9 mouse cellular contexts compared by ENCODE assay signal in the genomic region with DNA sequence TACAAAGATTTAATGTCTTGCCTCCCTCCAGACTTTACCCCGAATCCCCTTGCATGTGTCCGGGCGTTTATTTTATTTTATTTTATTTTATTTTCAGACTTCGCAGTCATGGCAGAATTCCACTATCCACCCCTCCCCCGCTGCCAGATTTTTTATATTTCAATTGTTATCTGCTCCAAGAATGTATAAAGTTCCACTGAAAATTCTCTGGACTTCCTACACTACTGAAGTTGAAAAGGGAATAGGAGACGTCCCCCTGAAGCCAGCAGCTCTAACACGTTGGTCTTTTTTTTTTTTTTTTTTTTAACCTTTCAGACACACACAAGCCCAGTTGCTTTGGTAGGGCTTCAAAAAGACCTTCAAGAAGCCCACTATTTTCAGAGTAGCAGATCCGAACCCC. TPM values are rescaled to one million over a fixed set of nuclear protein-coding genes. Genes with fewer than 3 reads are reported as not detected.
DNase-seq lines count a peak whose midpoint lies in the region; ATAC-seq and TF ChIP-seq lines count a peak whose summit lies in the region.
"Had no signal": no experiment of that assay in that cellular context is flagged by ENCODE, and none has a peak within 500 bp of the region (broad histone marks: within the 10 kb centered on the region; RNA-seq: fewer than 3 reads in every experiment).

No protein-coding gene starts in this region.

- ATAC-seq in liver, embryonic 16.5 days (ENCODE audit: low read depth), result no peak

- H3K36me3 ChIP-seq in heart, embryonic 10.5 days, result peaks cover 18% of the 10 kb centered on the region
- peaks cover 16% of the 10 kb centered on the region for H3K36me3 ChIP-seq in ES-Bruce4 (ENCODE audit: control insufficient read depth, insufficient read depth, low read length, poor library complexity, severe bottlenecking)
- peaks cover 17% of the 10 kb centered on the region for H3K36me3 ChIP-seq in hindbrain, embryonic 10.5 days
- no peaks in the 10 kb centered on the region for H3K36me3 ChIP-seq in liver, embryonic 16.5 days (ENCODE audit: control insufficient read depth, insufficient read depth)

- no peaks in the 10 kb centered on the region for H3K27me3 ChIP-seq in heart, embryonic 10.5 days (ENCODE audit: insufficient read depth, poor library complexity, severe bottlenecking)
- no peaks in the 10 kb centered on the region for H3K27me3 ChIP-seq in ES-Bruce4 (ENCODE audit: control insufficient read depth, insufficient read depth, low read length, poor library complexity, severe bottlenecking)
- H3K27me3 ChIP-seq in hindbrain, embryonic 10.5 days (ENCODE audit: insufficient read depth, poor library complexity, severe bottlenecking), result no peaks in the 10 kb centered on the region
- peaks cover 26% of the 10 kb centered on the region for H3K27me3 ChIP-seq in liver, embryonic 16.5 days (ENCODE audit: control insufficient read depth, insufficient read depth, low read depth, low read length)

- H3K4me1 ChIP-seq in heart, embryonic 10.5 days, result peaks cover 16% of the 10 kb centered on the region; the same call in 1 of the 2 replicates
- H3K4me1 ChIP-seq in ES-Bruce4 (ENCODE audit: control insufficient read depth, insufficient read depth, low read length), result peaks cover 2% of the 10 kb centered on the region
- H3K4me1 ChIP-seq in hindbrain, embryonic 10.5 days (replicated peaks), result peaks cover 27% of the 10 kb centered on the region
- no peaks in the 10 kb centered on the region for H3K4me1 ChIP-seq in liver, embryonic 16.5 days (ENCODE audit: control insufficient read depth, low read depth, low read length)

- WGBS in heart, embryonic 10.5 days, result 14% methylated on average over 8 of the region's 8 CpGs
- 13% methylated on average over 8 of the region's 8 CpGs for WGBS in hindbrain, embryonic 10.5 days
- WGBS in liver, embryonic 16.5 days (ENCODE audit: insufficient replicate concordance), result 16% methylated on average over 8 of the region's 8 CpGs

- H3K9ac ChIP-seq in ES-Bruce4 (ENCODE audit: low read depth, poor library complexity, severe bottlenecking), result peak overlapping the region; percentile 67
- H3K9ac ChIP-seq in liver, embryonic 16.5 days (ENCODE audit: low read depth, low read length), result no peak overlapping the region

- peak overlapping the region; percentile 59 for H3K4me2 ChIP-seq in liver, embryonic 16.5 days (ENCODE audit: low read depth, low read length)

- no peaks in the 10 kb centered on the region for H3K9me3 ChIP-seq in heart, embryonic 10.5 days
- no peaks in the 10 kb centered on the region for H3K9me3 ChIP-seq in ES-Bruce4 (replicated peaks; ENCODE audit: control insufficient read depth, insufficient read depth, low read length, poor library complexity, severe bottlenecking)
- no peaks in the 10 kb centered on the region for H3K9me3 ChIP-seq in hindbrain, embryonic 10.5 days
- no peaks in the 10 kb centered on the region for H3K9me3 ChIP-seq in liver, embryonic 16.5 days (replicated peaks; ENCODE audit: control insufficient read depth, low read length)

- H3K27ac ChIP-seq in heart, embryonic 10.5 days, result peak overlapping the region; percentile 97
- H3K27ac ChIP-seq in ES-Bruce4 (ENCODE audit: insufficient read depth, low read length), result peak overlapping the region; percentile 88
- peak overlapping the region; percentile 98 for H3K27ac ChIP-seq in hindbrain, embryonic 10.5 days
- no peak overlapping the region; the same call in 1 of the 2 replicates for H3K27ac ChIP-seq in liver, embryonic 16.5 days (ENCODE audit: low read length)

- H3K4me3 ChIP-seq in heart, embryonic 10.5 days, result peak overlapping the region; percentile 85
- peak overlapping the region; percentile 79 for H3K4me3 ChIP-seq in ES-Bruce4 (ENCODE audit: low read depth, low read length)
- peak overlapping the region; percentile 83 for H3K4me3 ChIP-seq in hindbrain, embryonic 10.5 days
- peak overlapping the region; percentile 63 for H3K4me3 ChIP-seq in liver, embryonic 16.5 days (ENCODE audit: low read depth, low read length)

- TF ChIP-seq POLR2A in ES-Bruce4 (IDR thresholded peaks at IDR 0.05; ENCODE audit: insufficient read depth, low read length), result no peak

- TF ChIP-seq CTCF in ES-Bruce4 (IDR thresholded peaks at IDR 0.05; ENCODE audit: low read depth, low read length), result no peak

- TF ChIP-seq EP300 in ES-Bruce4 (IDR thresholded peaks at IDR 0.05; ENCODE audit: insufficient read depth, low read depth, low read length), result no peak

- no peak for DNase-seq in heart, embryonic 10.5 days (ENCODE audit: low spot score)
- DNase-seq in heart, postnatal 4 days, result no peak
- DNase-seq in hindbrain, embryonic 10.5 days (ENCODE audit: low spot score), result no peak
- no peak for DNase-seq in adrenal gland, adult 18-20 months (ENCODE audit: low spot score in 2 of 2)
- DNase-seq in B cell, adult 2 months, result no peak
- no peak for DNase-seq in cerebellum, postnatal 4 days (ENCODE audit: low spot score in 2 of 2)
- DNase-seq: adrenal gland, postnatal 36 days had no signal

RNA-seq across cellular contexts. Expression of a gene that starts 1.2 kb away (rescaled TPM):
- polyA plus RNA-seq in heart, embryonic 10.5 days (2016; fragmentation: Nextera tagmentation; extraction: Ambion mirVana), result 356 and 440 TPM in 2 replicates
- total RNA-seq in heart, postnatal 4 days (2021), result 100 to 1,000 TPM; 515 to 516 TPM
- polyA plus RNA-seq in ES-Bruce4 (2011; ENCODE audit: insufficient read depth, insufficient read length, low read depth, missing spikeins), result 478 and 518 TPM in 2 replicates
- polyA plus RNA-seq in hindbrain, embryonic 10.5 days (2016; fragmentation: Nextera tagmentation; extraction: Ambion mirVana), result 90.4 and 99.2 TPM in 2 replicates
- polyA plus RNA-seq in liver, embryonic 16.5 days (2015; fragmentation: Nextera tagmentation; extraction: Ambion mirVana), result 157 and 184 TPM in 2 replicates
- total RNA-seq in adrenal gland, adult 18-20 months (2021), result 10 to 100 TPM; 19.0 to 70.8 TPM
